Mouse (Mus musculus) myocyte (in vitro differentiated cells): ENCODE measurements around the gene Olfr466.

ENCODE experiments used
- E2F4 ChIP-seq: IDR thresholded peaks from one replicate; pipeline ENCODE4 v1.6.1; 2011; ENCODE audit warnings: mild to moderate bottlenecking, control low read depth, moderate library complexity; ENCODE audit not compliant: insufficient read depth
- MYOD1 ChIP-seq, 3 experiments: IDR thresholded peaks; one replicate each; pipeline ENCODE4 v1.6.1; 2011; ENCODE audit warnings: control low read depth in 2 of 3, low read depth in 2 of 3, mild to moderate bottlenecking in 2 of 3, moderate library complexity in 1 of 3; ENCODE audit not compliant: insufficient read length in 2 of 3, control insufficient read depth in 1 of 3
- MYOG ChIP-seq, 3 experiments: IDR thresholded peaks; one replicate each; pipeline ENCODE4 v1.6.1; 2011; ENCODE audit warnings: control low read depth in 2 of 3, low read depth in 2 of 3, mild to moderate bottlenecking in 2 of 3; ENCODE audit not compliant: insufficient read length in 2 of 3, control insufficient read depth in 1 of 3, insufficient read depth in 1 of 3
- POLR2A ChIP-seq: IDR thresholded peaks from one replicate; pipeline ENCODE4 v1.6.1; 2011; ENCODE audit warnings: low read depth, mild to moderate bottlenecking, control low read depth, moderate library complexity; ENCODE audit not compliant: insufficient read length

- TF ChIP-seq MYOD1 (IDR thresholded peaks at IDR 0.05; ENCODE audit: control insufficient read depth in 1 of 3, insufficient read length in 2 of 3, low read depth in 2 of 3) (no peak), POLR2A (no peak), E2F4 (no peak), MYOG (IDR thresholded peaks at IDR 0.05; ENCODE audit: control insufficient read depth in 1 of 3, insufficient read depth in 1 of 3, insufficient read length in 2 of 3, low read depth in 2 of 3) (no peak)
Observed at GRCm38 (mm10) chr13:65174102-65174501, 24.1 kb downstream of the Olfr466 start.
